Mouse (Mus musculus) heart, adult 2 months (tissue): Measurements from ENCODE around the gene Dusp16. TPM values are rescaled to one million over a fixed set of nuclear protein-coding genes. Genes with fewer than 3 reads are reported as not detected.
A peak's percentile ranks its signal among the peaks of the same experiment; 100 is the strongest.
"Not testable (repeated sequence)": the region's sequence is repeated elsewhere in the genome, so short reads cannot be mapped to it uniquely, and the experiment has no call there.

Source experiments
- DNase-seq, 2 experiments: peaks; one replicate each; pipeline ENCODE4 v3.0.0; 2021
- H3K27ac ChIP-seq: fragments of 200-600 bp; 2 replicates; pipeline ENCODE4 v1.8.1; 2022
- H3K27me3 ChIP-seq: fragments of 200-500 bp; 2 replicates; pipeline ENCODE4 v1.6.1; 2012; ENCODE audit warnings: mild to moderate bottlenecking, low read length, inconsistent platforms, mixed read lengths; ENCODE audit not compliant: control insufficient read depth, insufficient read depth
- H3K36me3 ChIP-seq: fragments of 200-500 bp; 2 replicates; pipeline ENCODE4 v1.6.1; 2012; ENCODE audit warnings: low read length, inconsistent platforms; ENCODE audit not compliant: control insufficient read depth, insufficient read depth
- H3K4me1 ChIP-seq: fragments of 200-500 bp; 2 replicates; pipeline ENCODE4 v1.6.1; 2011; ENCODE audit warnings: low read length; ENCODE audit not compliant: control insufficient read depth, insufficient read depth
- H3K4me3 ChIP-seq: fragments of 200-600 bp; 2 replicates; pipeline ENCODE4 v1.8.1; 2022
- H3K79me2 ChIP-seq: fragments of 200-500 bp; replicated peaks from 2 replicates; pipeline ENCODE4 v1.6.1; 2012; ENCODE audit warnings: mild to moderate bottlenecking, inconsistent platforms, low read length, moderate library complexity, mixed read lengths; ENCODE audit not compliant: control insufficient read depth, insufficient read depth
- H3K9ac ChIP-seq: fragments of 200-500 bp; 2 replicates; pipeline ENCODE4 v1.6.1; 2012; ENCODE audit warnings: low read depth, mild to moderate bottlenecking, control low read depth, inconsistent platforms, low read length, mixed read lengths
- CTCF ChIP-seq: fragments of 200-600 bp; IDR thresholded peaks from 2 replicates; pipeline ENCODE4 v1.8.1; 2022; ENCODE audit warnings: antibody characterized with exemption, mild to moderate bottlenecking, moderate library complexity
- EP300 ChIP-seq: fragments of 200-500 bp; IDR thresholded peaks from 2 replicates; pipeline ENCODE4 v1.6.1; 2011; ENCODE audit warnings: low read depth, low read length, control low read depth; ENCODE audit not compliant: insufficient read depth
- POLR2A ChIP-seq: fragments of 200-500 bp; IDR thresholded peaks from 2 replicates; pipeline ENCODE4 v1.6.1; 2011; ENCODE audit warnings: mild to moderate bottlenecking, low read depth, low read length, control low read depth; ENCODE audit not compliant: insufficient read depth
- WGBS: fragments of 180-500 bp; shearing (Covaris S2); methylation state at CpG from one replicate; pipeline ENCODE4 v1.1.7; 2018; 5-methylcytosine and 5-hydroxymethylcytosine counted together
- intact Hi-C: fragments of 180-260 bp; cut with DNase I; formaldehyde crosslinking; loops from one replicate; pipeline ENCODE4 v1.15.1; 2025
- polyA plus RNA-seq: library from polyadenylated mRNA; depleted of rRNA; stranded (reverse); fragments of >200 nt; gene quantifications from 2 replicates; pipeline ENCODE4 v1.2.3, GENCODE M21; 2012
- total RNA-seq, 2 experiments: library from RNA; stranded (reverse); gene quantifications; 2 replicates each; pipeline ENCODE4 v1.2.3; 2021

Dusp16 gene
- total and polyA plus RNA-seq, 3 experiments: 8.2 to 23.8 (median 20.9) TPM

GRCm38 (mm10) chr6:134685040-134685439 is 107.4 kb downstream of the Dusp16 start:
- no peak overlapping the region for H3K9ac ChIP-seq
- TF ChIP-seq CTCF (no peak), EP300 (no peak), POLR2A (no peak)
- DNase-seq: no peak
- H3K36me3 ChIP-seq: no peaks in the 10 kb centered on the region
- H3K27ac ChIP-seq: no peak overlapping the region
- no peak overlapping the region for H3K4me3 ChIP-seq
- 0 out of 2 replicates have a peak, but pooled peaks cover 2% of the 10 kb centered on the region for H3K79me2 ChIP-seq
- intact Hi-C loops: no loop called here
- 74% methylated on average over 2 of the region's 2 CpGs for WGBS
- peaks cover 3% of the 10 kb centered on the region for H3K4me1 ChIP-seq
- H3K27me3 ChIP-seq: no peaks in the 10 kb centered on the region

- Histone ChIP-seq H3K79me2 (0 out of 2 replicates have a peak, but pooled peaks cover 2% of the 10 kb centered on the region), H3K27ac (no peak overlapping the region), H3K27me3 (no peaks in the 10 kb centered on the region), H3K36me3 (no peaks in the 10 kb centered on the region), H3K4me3 (no peak overlapping the region), H3K4me1 (peaks cover 3% of the 10 kb centered on the region), H3K9ac (no peak overlapping the region)
- intact Hi-C loops: no loop called here
- no peak for TF ChIP-seq EP300
- no peak for TF ChIP-seq CTCF
- no peak for TF ChIP-seq POLR2A
- DNase-seq: no peak
- 51% methylated on average over 6 of the region's 6 CpGs for WGBS
Observed at GRCm38 (mm10) chr6:134684354-134684915, 108.0 kb downstream of the Dusp16 start.

DNA sequence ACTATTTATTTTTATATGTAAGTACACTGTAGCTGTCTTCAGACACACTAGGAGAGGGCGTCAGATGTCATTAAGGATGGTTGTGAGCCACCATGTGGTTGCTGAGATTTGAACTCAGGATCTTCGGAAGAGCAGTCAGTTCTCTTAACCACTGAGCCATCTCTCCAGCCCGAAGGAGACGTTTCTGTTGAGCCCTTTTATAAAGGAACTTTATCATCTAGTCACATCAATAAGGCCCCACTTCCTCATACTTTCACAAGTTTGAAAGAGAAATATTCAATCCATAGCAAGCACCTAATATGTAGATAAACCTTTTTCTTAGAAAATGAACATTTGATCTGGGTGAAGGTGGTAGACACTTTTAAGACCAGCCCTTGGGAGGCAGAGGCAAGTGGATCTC is 113.1 kb downstream of the Dusp16 start:
- intact Hi-C loops, DNase-seq, H3K27me3 ChIP-seq, H3K4me1 ChIP-seq, H3K4me3 ChIP-seq, H3K79me2 ChIP-seq, H3K27ac ChIP-seq, H3K9ac ChIP-seq, H3K36me3 ChIP-seq: not testable (repeated sequence)
- WGBS: 90% methylated on average over 4 of the region's 4 CpGs

GRCm38 (mm10) chr6:134678037-134678436 is 114.4 kb downstream of the Dusp16 start:
- no peaks in the 10 kb centered on the region for H3K36me3 ChIP-seq
- no peak overlapping the region for H3K27ac ChIP-seq
- DNase-seq: no peak
- TF ChIP-seq CTCF: no peak
- no peak for TF ChIP-seq POLR2A
- no peak for TF ChIP-seq EP300
- H3K9ac ChIP-seq: no peak overlapping the region
- WGBS: 76% methylated on average over 3 of the region's 3 CpGs
- H3K4me1 ChIP-seq: no peaks in the 10 kb centered on the region
- no peak overlapping the region for H3K4me3 ChIP-seq
- 0 out of 2 replicates have a peak, but pooled peaks cover 2% of the 10 kb centered on the region for H3K79me2 ChIP-seq
- no peaks in the 10 kb centered on the region for H3K27me3 ChIP-seq
- intact Hi-C loops: no loop called here

DNA sequence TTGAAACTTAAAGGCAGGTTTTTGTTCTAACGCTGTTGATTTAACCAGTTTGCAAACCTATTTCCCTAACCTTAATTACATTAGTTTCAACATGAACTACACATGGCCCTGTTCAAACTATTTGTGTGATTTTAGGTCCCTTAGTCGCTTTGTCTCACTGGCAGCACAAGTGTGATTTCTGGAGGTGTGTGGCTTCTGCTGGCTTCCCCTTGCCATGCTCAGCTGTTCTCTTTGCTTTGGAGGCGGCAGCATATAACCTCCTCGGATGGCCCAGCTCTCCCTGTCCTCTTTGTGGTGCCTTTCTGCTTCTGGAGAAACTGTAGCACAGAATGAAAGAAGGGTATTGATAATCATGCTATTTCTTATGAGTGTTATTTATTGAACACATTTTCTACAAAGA is 114.9 kb downstream of the Dusp16 start:
- TF ChIP-seq POLR2A: no peak
- no peak for TF ChIP-seq EP300
- TF ChIP-seq CTCF: no peak
- Histone ChIP-seq H3K36me3 (no peaks in the 10 kb centered on the region), H3K79me2 (peaks cover 2% of the 10 kb centered on the region; the same call in 1 of the 2 replicates), H3K27me3 (no peaks in the 10 kb centered on the region), H3K9ac (no peak overlapping the region), H3K4me1 (no peaks in the 10 kb centered on the region), H3K4me3 (no peak overlapping the region), H3K27ac (no peak overlapping the region)
- DNase-seq: no peak
- WGBS: 83% methylated on average over 4 of the region's 4 CpGs
- intact Hi-C loops: no loop called here

GRCm38 (mm10) chr6:134673712-134674111 is 118.7 kb downstream of the Dusp16 start:
- H3K27me3 ChIP-seq, H3K36me3 ChIP-seq, H3K4me3 ChIP-seq, H3K79me2 ChIP-seq, H3K4me1 ChIP-seq, H3K27ac ChIP-seq, H3K9ac ChIP-seq: not testable (repeated sequence)
- WGBS: 89% methylated on average over 8 of the region's 8 CpGs
- intact Hi-C loops: loop anchor here (5.0 kb wide), 1 partner anchor 49 kb away; no protein-coding TSS in a partner anchor
- DNase-seq: peak in 1 of 2 experiments; percentile 22
